Mouse (Mus musculus) lung, embryonic 16.5 days (tissue): ENCODE measurements around the gene Cul9. TPM values are rescaled to one million over a fixed set of nuclear protein-coding genes. Genes with fewer than 3 reads are reported as not detected.

ENCODE experiments used
- ATAC-seq: fragments of 200-750 bp; cut with Nextera tagmentation; 2 replicates; pipeline ENCODE4 v1.8.0; 2017; ENCODE audit warnings: low read depth, mild to moderate bottlenecking, moderate library complexity
- H3K27ac ChIP-seq: fragments of 300-500 bp; sonication (generic); 2 replicates; pipeline ENCODE4 v1.5.1; 2014; ENCODE audit warnings: mild to moderate bottlenecking, control low read depth, low read length
- H3K27me3 ChIP-seq: fragments of 300-500 bp; sonication (generic); 2 replicates; pipeline ENCODE4 v1.6.1; 2014; ENCODE audit warnings: low read depth, low read length, mixed read lengths; ENCODE audit not compliant: control insufficient read depth, insufficient read depth
- H3K36me3 ChIP-seq: fragments of 300-500 bp; sonication (generic); 2 replicates; pipeline ENCODE4 v1.6.1; 2014; ENCODE audit warnings: low read length; ENCODE audit not compliant: control insufficient read depth, insufficient read depth
- H3K4me1 ChIP-seq: fragments of 300-500 bp; sonication (generic); replicated peaks from 2 replicates; pipeline ENCODE4 v1.6.1; 2014; ENCODE audit warnings: low read length, mixed read lengths; ENCODE audit not compliant: control insufficient read depth, insufficient read depth
- H3K4me2 ChIP-seq: fragments of 300-500 bp; sonication (generic); 2 replicates; pipeline ENCODE4 v1.6.1; 2014; ENCODE audit warnings: low read depth, low read length, control low read depth
- H3K4me3 ChIP-seq: fragments of 300-500 bp; sonication (generic); 2 replicates; pipeline ENCODE4 v1.5.1; 2014; ENCODE audit warnings: mild to moderate bottlenecking, low read length, control low read depth
- H3K9ac ChIP-seq: fragments of 300-500 bp; sonication (generic); 2 replicates; pipeline ENCODE4 v1.6.1; 2014; ENCODE audit warnings: low read length, control low read depth
- H3K9me3 ChIP-seq: fragments of 300-500 bp; sonication (generic); 2 replicates; pipeline ENCODE4 v1.6.1; 2016; ENCODE audit warnings: low read length; ENCODE audit not compliant: control insufficient read depth
- WGBS: fragments of 180-500 bp; shearing (Covaris S2); extraction: QIAGEN DNeasy Blood & Tissue Kit; methylation state at CpG from one replicate; pipeline ENCODE4 v1.1.7; 2014; 5-methylcytosine and 5-hydroxymethylcytosine counted together
- polyA plus RNA-seq: library from polyadenylated mRNA; unstranded; fragments of >200 nt; fragmentation: Nextera tagmentation; extraction: Ambion mirVana; gene quantifications from 2 replicates; pipeline ENCODE4 v1.2.1, GENCODE M21; 2015

The Cul9 gene
- polyA plus RNA-seq, 1 experiment from 2014 or later: 4.0 TPM

DNA sequence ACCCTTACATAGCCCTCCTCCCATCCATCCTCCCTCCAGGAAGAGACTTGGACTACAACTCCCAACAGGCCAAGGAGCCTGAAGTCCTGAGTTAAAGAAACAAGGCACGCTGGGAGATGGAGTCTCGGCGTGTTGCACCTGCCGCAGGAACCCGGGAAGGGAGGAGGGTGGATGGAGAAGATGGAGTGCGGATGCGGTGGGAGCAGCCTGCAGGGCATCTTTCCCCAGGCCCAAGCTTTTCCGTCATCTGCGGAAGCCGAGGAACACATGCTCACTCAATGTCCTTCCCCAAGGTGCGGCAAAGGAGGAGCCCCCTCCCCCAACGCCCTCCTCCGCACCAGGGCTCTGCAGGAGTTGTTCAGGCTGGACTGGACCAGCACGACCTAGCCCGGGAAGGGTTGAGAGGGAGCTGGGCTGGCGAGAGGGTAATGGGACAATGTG lies 62.6 kb downstream of the Cul9 start:
- Histone ChIP-seq H3K4me2 (peak overlapping the region; percentile 56), H3K9me3 (no peaks in the 10 kb centered on the region), H3K27ac (no peak overlapping the region), H3K36me3 (no peaks in the 10 kb centered on the region), H3K4me3 (peak overlapping the region; percentile 39), H3K9ac (peak overlapping the region; percentile 31; the same call in 1 of the 2 replicates), H3K4me1 (peaks cover 12% of the 10 kb centered on the region), H3K27me3 (peaks cover 64% of the 10 kb centered on the region)
- ATAC-seq: peak; percentile 49
- WGBS: under 1% methylated on average over 16 of the region's 16 CpGs

DNA sequence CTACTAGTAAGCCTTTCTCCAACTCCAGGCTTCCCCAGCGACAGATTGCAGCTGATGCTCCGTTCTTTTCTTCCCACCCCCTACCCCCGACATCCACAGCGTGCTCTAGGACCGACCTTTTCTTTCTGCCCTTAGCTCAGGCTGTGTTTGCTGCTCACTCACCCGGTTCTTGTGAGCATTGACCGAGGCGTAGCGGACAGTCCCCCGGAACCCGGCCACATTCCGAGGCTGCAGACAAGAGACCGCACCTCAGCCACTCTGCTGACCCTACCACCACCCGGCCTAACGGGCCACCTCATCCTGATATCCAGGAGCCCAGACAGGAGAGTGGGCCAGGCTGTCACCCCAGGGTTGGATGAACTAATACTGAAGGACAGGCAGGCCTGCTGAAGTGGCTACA lies 68.9 kb downstream of the Cul9 start:
- H3K4me1 ChIP-seq: no peaks in the 10 kb centered on the region
- peaks cover 10% of the 10 kb centered on the region for H3K27me3 ChIP-seq
- no peak for ATAC-seq
- no peak overlapping the region for H3K4me3 ChIP-seq
- H3K36me3 ChIP-seq: no peaks in the 10 kb centered on the region
- no peak overlapping the region for H3K27ac ChIP-seq
- H3K4me2 ChIP-seq: no peak overlapping the region
- WGBS: 75% methylated on average over 15 of the region's 15 CpGs
- H3K9me3 ChIP-seq: no peaks in the 10 kb centered on the region
- no peak overlapping the region for H3K9ac ChIP-seq

- Histone ChIP-seq H3K9ac (no peak overlapping the region), H3K36me3 (no peaks in the 10 kb centered on the region), H3K9me3 (no peaks in the 10 kb centered on the region), H3K27me3 (peaks cover 10% of the 10 kb centered on the region), H3K4me1 (no peaks in the 10 kb centered on the region), H3K4me2 (no peak overlapping the region), H3K27ac (no peak overlapping the region), H3K4me3 (no peak overlapping the region)
- ATAC-seq: no peak
- 56% methylated on average over 8 of the region's 8 CpGs for WGBS
These were observed 69.6 kb downstream of the Cul9 start for GRCm38 (mm10) chr17:46476601-46477000.

GRCm38 (mm10) chr17:46467830-46468229 lies 78.4 kb downstream of the Cul9 start:
- 50% methylated on average over 9 of the region's 9 CpGs for WGBS
- no peak overlapping the region for H3K4me2 ChIP-seq
- H3K4me1 ChIP-seq: no peaks in the 10 kb centered on the region
- no peak for ATAC-seq
- no peaks in the 10 kb centered on the region for H3K36me3 ChIP-seq
- peak overlapping the region; percentile 11; the same call in 1 of the 2 replicates for H3K9ac ChIP-seq
- no peak overlapping the region for H3K27ac ChIP-seq
- peaks cover 2% of the 10 kb centered on the region; the same call in 1 of the 2 replicates for H3K27me3 ChIP-seq
- no peaks in the 10 kb centered on the region for H3K9me3 ChIP-seq
- H3K4me3 ChIP-seq: no peak overlapping the region

GRCm38 (mm10) chr17:46462226-46462625 lies 84.0 kb downstream of the Cul9 start:
- H3K4me3 ChIP-seq: no peak overlapping the region
- 77% methylated on average over 5 of the region's 5 CpGs for WGBS
- no peaks in the 10 kb centered on the region for H3K9me3 ChIP-seq
- H3K27ac ChIP-seq: no peak overlapping the region
- H3K27me3 ChIP-seq: peaks cover 38% of the 10 kb centered on the region
- no peak overlapping the region for H3K9ac ChIP-seq
- H3K4me2 ChIP-seq: no peak overlapping the region
- ATAC-seq: no peak
- H3K36me3 ChIP-seq: no peaks in the 10 kb centered on the region
- H3K4me1 ChIP-seq: peaks cover 7% of the 10 kb centered on the region; the same call in 1 of the 2 replicates

DNA sequence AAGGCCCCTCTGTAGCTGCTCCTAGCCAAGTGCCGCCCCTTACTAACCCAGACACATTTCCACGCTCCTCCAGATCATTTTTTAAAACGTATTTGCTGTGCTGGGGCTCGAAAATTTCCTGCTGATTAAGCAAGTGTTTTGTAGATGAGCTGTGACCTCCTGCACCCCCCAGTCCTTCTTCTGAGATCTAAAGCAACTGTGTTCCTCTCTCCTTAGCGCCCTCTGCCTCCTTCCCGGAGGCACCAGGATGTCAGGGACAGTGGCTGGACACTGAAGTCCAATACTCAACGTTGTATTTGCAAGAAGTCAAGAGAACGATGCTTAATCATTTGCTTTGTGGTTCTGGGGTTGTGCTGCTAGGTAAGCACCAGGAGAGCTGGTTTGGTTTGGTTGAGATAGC lies 84.8 kb downstream of the Cul9 start:
- peaks cover 7% of the 10 kb centered on the region; the same call in 1 of the 2 replicates for H3K4me1 ChIP-seq
- no peaks in the 10 kb centered on the region for H3K36me3 ChIP-seq
- peaks cover 43% of the 10 kb centered on the region for H3K27me3 ChIP-seq
- H3K9me3 ChIP-seq: no peaks in the 10 kb centered on the region
- no peak overlapping the region for H3K27ac ChIP-seq
- WGBS: 6% methylated on average over 8 of the region's 8 CpGs
- peak overlapping the region; percentile 44 for H3K4me3 ChIP-seq
- H3K4me2 ChIP-seq: peak overlapping the region; percentile 65
- ATAC-seq: no peak
- no peak overlapping the region for H3K9ac ChIP-seq

DNA sequence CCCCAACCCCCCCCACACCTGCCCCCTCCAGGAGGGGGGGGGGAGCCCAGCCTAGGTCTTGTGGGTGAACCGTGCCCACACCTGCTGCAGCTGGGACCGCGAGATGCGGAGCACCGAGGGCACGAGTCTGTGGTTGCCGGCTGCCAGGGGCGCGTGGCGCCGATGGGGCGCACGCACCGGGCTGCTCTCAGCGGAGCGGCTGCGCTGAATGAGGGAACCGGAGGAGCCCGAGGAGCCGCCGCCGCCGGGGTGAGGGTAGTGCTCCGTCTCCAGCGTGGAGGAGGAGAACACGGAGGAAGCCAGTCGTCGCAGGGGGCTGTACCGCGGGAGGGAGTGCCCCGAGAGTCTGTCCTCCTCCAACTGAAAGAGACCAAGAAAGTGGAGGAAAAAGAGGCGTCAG lies 85.5 kb downstream of the Cul9 start:
- ATAC-seq: no peak
- Histone ChIP-seq H3K4me1 (peaks cover 8% of the 10 kb centered on the region), H3K27ac (no peak overlapping the region), H3K36me3 (no peaks in the 10 kb centered on the region), H3K4me3 (peak overlapping the region; percentile 44), H3K9ac (peak overlapping the region; percentile 55), H3K4me2 (peak overlapping the region; percentile 65), H3K27me3 (peaks cover 50% of the 10 kb centered on the region), H3K9me3 (no peaks in the 10 kb centered on the region)
- 0% methylated on average over 32 of the region's 32 CpGs for WGBS

DNA sequence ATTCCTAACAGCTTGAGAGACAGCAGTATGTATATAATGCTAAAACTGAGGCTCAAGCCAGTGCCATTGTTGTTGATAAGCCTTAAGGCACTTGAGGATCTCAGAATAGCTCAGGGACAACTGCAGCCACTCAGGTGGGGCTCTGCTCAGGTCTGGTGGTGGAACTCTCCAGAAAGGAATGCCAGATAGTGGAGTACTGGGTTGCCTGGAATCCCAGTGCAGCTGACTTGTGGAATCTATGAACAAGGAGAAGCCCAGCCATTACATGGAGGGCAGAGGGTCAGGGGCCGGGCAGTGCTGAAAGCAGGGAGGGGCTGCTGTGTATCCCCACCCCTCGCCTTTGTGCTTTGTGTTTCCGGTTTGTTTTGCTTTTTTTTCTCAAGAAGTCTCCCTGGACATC lies 87.7 kb downstream of the Cul9 start:
- no peak overlapping the region for H3K27ac ChIP-seq
- H3K9ac ChIP-seq: no peak overlapping the region
- peaks cover 65% of the 10 kb centered on the region for H3K27me3 ChIP-seq
- no peak overlapping the region for H3K4me2 ChIP-seq
- peaks cover 25% of the 10 kb centered on the region for H3K4me1 ChIP-seq
- H3K36me3 ChIP-seq: no peaks in the 10 kb centered on the region
- H3K9me3 ChIP-seq: no peaks in the 10 kb centered on the region
- WGBS: 15% methylated on average over 3 of the region's 3 CpGs
- no peak overlapping the region for H3K4me3 ChIP-seq
- 0 out of 2 replicates have a peak, but pooled peaks have one; percentile 3 for ATAC-seq

DNA sequence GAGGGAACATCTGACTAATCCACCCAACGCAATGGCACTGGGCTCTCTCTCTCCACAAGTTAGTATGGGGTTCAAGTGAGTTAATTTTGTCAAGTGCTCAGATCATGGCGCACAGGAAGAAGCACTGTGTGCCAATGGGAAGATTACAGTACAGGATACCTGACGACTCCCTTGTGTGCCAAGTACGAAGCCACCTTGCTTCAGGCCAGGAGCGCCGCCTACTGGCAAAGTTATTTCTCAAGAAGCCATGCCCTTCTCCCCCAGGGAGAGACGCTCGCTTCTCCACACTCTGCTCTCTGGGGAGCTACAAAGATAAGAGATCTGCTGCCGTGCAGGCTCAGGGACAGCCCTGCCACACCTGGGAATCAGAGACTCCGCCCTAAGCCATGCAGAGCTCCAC lies 88.4 kb downstream of the Cul9 start:
- no peak overlapping the region for H3K4me3 ChIP-seq
- no peaks in the 10 kb centered on the region for H3K36me3 ChIP-seq
- no peak for ATAC-seq
- H3K9me3 ChIP-seq: no peaks in the 10 kb centered on the region
- H3K4me1 ChIP-seq: peaks cover 25% of the 10 kb centered on the region
- H3K9ac ChIP-seq: no peak overlapping the region
- 10% methylated on average over 10 of the region's 10 CpGs for WGBS
- H3K27ac ChIP-seq: no peak overlapping the region
- H3K4me2 ChIP-seq: no peak overlapping the region
- H3K27me3 ChIP-seq: peaks cover 70% of the 10 kb centered on the region
